Comparison of ENCODE assay signal across 9 mouse cellular contexts in genomic region chr8:62060357-62060756, GRCm38 (mm10).
DNase-seq lines count a peak whose midpoint lies in the region; ATAC-seq and TF ChIP-seq lines count a peak whose summit lies in the region.
"Had no signal": no experiment of that assay in that cellular context is flagged by ENCODE, and none has a peak within 500 bp of the region (broad histone marks: within the 10 kb centered on the region; RNA-seq: fewer than 3 reads in every experiment).

No protein-coding gene starts in this region.

- H3K4me1 ChIP-seq in E14TG2a.4 (replicated peaks; ENCODE audit: low read depth, low read length): no peaks in the 10 kb centered on the region
- no peaks in the 10 kb centered on the region for H3K4me1 ChIP-seq in intestine, embryonic 15.5 days (replicated peaks)
- H3K4me1 ChIP-seq: midbrain, embryonic 10.5 days had no signal

- peak; percentile 70 for ATAC-seq in frontal cortex, adult (ENCODE audit: low TSS enrichment)
- ATAC-seq in intestine, embryonic 15.5 days: no peak

- no peak overlapping the region for H3K4me3 ChIP-seq in E14TG2a.4 (replicated peaks; ENCODE audit: low read length)
- no peak overlapping the region for H3K4me3 ChIP-seq in intestine, embryonic 15.5 days (replicated peaks)
- H3K4me3 ChIP-seq: midbrain, embryonic 10.5 days had no signal

- H3K9ac ChIP-seq in intestine, embryonic 15.5 days: no peak overlapping the region

- peak; percentile 19; the same call in 1 of the 2 replicates for TF ChIP-seq CTCF in E14TG2a.4 (conservative IDR thresholded peaks at IDR 0.05; ENCODE audit: low read length)

- H3K9me3 ChIP-seq in E14TG2a.4 (ENCODE audit: low read length): peaks cover 7% of the 10 kb centered on the region
- no peaks in the 10 kb centered on the region for H3K9me3 ChIP-seq in intestine, embryonic 15.5 days
- H3K9me3 ChIP-seq: midbrain, embryonic 10.5 days had no signal

- DNase-seq in frontal cortex, postnatal 14 days (ENCODE audit: low spot score in 2 of 2): no peak
- peak; percentile 8 to 9 for DNase-seq in left cerebral cortex, adult 18-20 months (ENCODE audit: low spot score in 2 of 2)
- no peak for DNase-seq in left cerebral cortex, adult 8-10 months (ENCODE audit: low spot score in 2 of 2)
- peak; percentile 39 for DNase-seq in embryo, embryonic 11 days
- no peak for DNase-seq in thymus, postnatal 4 days

- no peaks in the 10 kb centered on the region for H3K36me3 ChIP-seq in E14TG2a.4 (ENCODE audit: insufficient read depth, low read length)
- H3K36me3 ChIP-seq in intestine, embryonic 15.5 days: no peaks in the 10 kb centered on the region
- H3K36me3 ChIP-seq: midbrain, embryonic 10.5 days had no signal

- no peaks in the 10 kb centered on the region for H3K27me3 ChIP-seq in E14TG2a.4 (ENCODE audit: insufficient read depth, low read length)
- no peaks in the 10 kb centered on the region for H3K27me3 ChIP-seq in intestine, embryonic 15.5 days (replicated peaks)

- H3K27ac ChIP-seq in intestine, embryonic 15.5 days: no peak overlapping the region
- H3K27ac ChIP-seq: midbrain, embryonic 10.5 days had no signal

- H3K4me2 ChIP-seq in intestine, embryonic 15.5 days (replicated peaks): no peak overlapping the region

Comparison
In these comparisons a context has a peak if more than half of its experiments do, and no peak if none do; other contexts are left out.
1. DNase-seq: peak in left cerebral cortex, adult 18-20 months (2 of 2) and embryo, embryonic 11 days (single experiment); none in frontal cortex, postnatal 14 days (0 of 2), left cerebral cortex, adult 8-10 months (0 of 2) and thymus, postnatal 4 days (single experiment).